Mouse (Mus musculus) c-Kit-positive CD71-positive TER-119-positive erythroid progenitor cells, embryonic 14.5 days (primary cell): ENCODE measurements around the gene Hhat.

ENCODE experiments used
- DNase-seq: peaks from one replicate; pipeline ENCODE4 v3.0.0-alpha.2; 2013; ENCODE audit warnings: low spot score

Gene Hhat

DNA sequence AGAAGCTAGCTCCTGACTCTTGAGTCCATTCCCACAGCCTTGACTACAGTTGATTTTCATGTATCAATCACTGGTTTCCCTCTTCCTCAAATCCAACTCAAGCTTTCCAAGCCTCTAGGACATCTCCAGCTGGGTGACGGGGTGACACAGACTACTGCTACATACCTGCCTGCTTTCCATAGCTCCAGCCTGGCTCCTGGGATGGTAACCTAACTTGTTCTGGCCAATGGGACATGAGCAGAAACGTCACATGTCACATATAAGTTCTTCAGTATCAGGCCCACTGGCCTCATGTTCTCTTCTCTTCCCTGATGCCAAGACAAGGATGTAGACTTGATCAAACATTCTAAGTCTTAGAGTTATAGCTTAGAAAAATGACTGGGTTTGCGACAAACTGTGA lies 220.5 kb downstream of the Hhat start:
- no peak for DNase-seq

DNA sequence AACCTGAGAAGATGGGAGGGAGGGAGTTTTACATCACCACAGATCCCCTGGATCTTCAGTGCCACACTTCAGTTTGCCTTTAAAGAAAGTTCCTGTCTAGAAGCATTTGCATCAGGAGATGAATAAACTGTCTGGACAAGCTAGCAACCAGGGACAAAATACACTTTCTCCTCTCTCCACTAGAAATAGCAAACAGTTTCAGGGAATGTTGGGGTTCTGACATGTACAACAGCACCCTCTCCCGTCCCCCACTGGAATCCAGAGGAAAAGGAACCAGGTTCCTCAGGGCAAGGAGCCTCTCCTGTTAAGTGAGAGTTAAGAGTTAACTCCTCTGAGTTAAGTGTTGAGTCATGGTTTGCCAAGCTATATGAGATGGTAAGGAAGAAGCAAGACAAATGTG lies 224.2 kb downstream of the Hhat start:
- DNase-seq = no peak

DNA sequence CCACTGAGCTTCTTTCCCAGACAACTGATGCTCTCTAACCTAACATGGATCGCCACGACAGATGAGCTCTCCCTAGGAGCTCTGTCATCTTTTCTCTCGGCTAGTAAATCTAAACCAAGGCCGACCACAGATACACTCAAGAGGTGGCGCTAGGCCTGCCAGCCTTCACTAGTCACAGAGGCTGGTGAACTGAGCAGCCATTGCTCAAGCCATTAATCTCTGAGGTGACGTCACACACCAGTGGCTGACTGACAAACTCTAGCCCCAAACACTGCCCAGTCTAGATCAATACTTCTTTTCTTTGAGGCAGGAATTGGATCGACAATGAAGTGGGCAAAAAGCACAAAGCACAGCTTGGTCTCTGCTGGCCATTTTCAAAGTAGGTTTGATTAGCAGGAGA lies 226.1 kb downstream of the Hhat start:
- DNase-seq = no peak

DNA sequence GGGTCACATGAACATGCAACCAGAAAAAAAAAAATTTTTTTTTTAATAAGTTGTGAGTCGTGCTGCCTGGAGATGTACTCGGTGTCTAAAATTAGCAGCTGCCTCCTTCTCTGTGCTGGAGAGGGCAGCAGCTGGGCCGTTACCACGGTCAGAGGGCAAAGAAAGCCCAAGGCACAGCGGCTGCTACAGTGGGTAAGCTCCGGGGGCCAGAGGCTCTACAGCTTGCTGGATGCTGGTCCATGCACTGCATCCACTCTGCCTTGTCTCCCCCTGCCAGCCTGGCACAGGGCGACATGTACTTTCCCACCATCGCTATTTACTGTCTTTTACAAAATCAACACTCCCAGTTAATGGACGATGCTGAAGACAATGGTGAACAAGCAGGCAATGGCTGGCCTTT lies 226.9 kb downstream of the Hhat start:
- DNase-seq = no peak

DNA sequence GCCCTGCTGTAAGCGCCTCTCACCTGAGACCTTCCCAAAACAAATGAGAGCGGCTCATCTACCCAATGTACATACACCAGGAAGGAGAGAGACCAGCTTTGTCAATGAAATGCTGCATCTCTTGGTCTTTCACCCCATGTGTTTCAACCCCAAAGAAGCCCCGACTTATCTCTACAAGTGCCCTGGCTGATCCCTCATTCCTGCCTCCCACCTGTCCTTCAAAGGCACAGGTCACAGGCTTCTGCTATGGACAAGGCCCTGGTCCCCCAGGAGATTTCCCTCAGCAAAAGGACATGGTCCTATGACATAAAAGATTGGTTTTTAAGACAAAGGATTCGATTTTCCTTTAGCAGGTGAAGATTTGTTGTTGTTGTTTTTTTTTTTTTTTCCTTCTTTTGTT lies 227.3 kb downstream of the Hhat start:
- DNase-seq = no peak

DNA sequence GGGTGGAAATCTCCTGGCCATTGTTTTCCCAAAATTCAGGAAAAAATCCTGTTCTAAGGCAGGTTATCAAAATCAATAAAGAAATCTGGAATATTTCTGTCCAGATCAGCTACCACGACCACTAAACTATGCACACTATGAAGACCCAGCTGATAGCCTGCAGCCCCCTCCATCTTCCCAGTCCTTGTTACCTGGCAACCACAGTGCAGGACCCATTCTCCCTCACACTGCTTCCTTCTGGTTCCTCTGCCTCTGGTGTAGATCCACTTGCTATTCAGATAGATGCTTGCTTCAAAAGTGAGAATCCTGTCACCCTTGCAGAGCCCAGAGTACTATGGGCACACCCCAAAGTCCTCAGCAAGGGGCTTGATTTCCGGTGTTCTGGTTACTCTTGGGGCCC lies 228.9 kb downstream of the Hhat start:
- no peak for DNase-seq

DNA sequence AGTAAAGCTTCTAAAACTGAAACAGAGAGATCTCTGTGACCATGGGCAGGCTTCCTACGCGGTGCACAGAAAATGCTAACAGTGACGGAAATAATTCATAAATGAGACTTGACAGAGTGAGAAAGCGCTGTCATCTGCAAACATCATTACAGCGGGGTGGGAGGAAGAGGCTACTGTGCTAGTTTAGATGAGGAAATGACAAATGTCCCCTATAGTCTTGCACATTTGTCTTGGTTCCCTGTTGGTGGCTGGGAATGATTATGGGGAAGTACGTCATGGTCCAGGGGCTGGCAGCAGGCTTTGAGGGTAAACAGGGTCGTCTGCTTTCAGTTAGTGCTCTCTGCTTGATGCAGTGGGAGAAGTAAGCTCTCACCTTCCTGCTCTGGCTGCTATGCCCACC lies 233.9 kb downstream of the Hhat start:
- no peak for DNase-seq

DNA sequence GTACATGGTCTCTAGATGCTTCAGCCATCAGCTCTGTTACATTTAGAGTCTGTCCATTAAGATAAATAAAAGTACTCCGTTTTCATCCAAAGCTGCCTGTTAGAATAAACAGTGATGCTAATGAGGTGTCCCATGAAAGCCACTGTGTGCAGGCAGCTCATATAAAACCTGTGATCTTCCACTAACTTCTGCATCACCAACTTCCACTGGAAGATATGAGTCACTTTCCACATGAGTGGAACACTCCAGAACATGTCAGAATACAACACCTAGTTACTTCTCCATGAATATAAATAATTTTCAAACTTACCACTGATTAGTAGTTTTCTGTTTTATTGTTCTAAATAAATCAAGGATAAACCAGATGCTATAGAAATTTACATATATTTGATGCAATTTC lies 234.6 kb downstream of the Hhat start:
- no peak for DNase-seq

DNA sequence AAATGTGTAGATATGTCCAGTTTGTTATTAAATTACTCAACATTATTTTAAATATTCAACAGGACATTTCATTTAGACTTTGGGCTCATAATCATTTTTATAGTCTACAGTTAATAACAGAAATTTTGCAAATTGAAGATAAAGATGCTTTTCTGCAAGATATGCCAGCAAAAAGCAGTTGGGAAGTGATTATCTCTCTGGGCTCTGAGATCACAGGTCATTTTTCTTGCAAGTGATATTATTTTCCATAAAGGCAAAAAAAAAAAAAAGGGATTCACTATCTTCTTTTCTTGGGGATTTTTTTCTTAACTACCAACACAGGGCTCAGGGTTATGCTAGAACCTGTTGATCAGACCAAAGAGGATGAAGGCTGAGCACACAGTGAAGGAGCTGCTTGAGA lies 238.0 kb downstream of the Hhat start:
- no peak for DNase-seq

DNA sequence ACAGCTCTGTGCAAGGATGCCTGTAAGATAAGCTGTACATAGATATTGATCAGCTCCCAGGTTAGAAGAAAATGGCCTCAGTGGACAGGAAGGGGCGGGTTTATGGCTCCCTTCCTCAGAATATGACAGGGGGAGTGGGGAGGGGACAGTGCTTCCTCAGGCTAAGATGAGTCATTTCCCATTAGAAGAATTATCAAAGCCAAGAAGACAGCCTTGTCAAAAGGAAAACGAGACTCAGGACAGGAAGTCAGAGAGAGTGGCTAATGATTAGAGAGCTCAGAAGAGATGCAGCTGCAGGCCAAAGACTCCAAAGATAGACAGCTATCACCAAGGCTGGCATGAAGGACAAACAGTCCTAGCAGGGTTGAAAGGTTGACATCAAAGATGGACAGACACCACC lies 238.8 kb downstream of the Hhat start:
- DNase-seq = no peak

DNA sequence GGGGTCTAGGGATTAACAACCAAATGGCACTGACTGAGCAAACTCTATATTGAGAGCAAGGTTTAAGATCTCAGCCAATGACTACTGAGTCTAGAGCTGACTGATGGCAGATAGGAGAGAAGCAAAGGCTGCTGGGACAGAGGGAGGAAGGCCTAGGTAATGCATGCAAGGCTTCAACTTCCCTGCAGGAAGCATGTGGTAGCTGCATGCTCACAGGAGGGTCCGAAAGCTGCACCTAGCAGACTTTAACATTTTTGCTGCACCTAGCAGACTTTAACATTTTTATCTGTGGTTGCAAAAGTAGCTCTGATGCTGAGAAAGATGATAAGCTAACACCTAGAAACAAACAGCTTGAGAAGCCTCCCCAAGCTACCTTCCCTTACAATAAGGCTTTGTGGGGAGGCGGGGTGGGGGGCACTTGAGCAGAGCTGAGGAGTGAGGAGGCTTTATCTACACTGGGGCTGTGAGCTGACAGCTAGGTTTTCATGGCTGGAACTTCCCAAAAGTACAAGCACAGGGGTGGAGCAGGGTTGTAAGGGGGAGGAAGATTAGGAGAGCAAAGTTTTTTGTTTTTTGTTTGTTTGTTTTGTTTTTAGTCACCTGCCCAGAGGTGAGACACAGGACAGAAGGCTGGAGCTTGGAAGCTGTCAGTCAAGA lies 239.4 kb downstream of the Hhat start:
- DNase-seq = no peak

DNA sequence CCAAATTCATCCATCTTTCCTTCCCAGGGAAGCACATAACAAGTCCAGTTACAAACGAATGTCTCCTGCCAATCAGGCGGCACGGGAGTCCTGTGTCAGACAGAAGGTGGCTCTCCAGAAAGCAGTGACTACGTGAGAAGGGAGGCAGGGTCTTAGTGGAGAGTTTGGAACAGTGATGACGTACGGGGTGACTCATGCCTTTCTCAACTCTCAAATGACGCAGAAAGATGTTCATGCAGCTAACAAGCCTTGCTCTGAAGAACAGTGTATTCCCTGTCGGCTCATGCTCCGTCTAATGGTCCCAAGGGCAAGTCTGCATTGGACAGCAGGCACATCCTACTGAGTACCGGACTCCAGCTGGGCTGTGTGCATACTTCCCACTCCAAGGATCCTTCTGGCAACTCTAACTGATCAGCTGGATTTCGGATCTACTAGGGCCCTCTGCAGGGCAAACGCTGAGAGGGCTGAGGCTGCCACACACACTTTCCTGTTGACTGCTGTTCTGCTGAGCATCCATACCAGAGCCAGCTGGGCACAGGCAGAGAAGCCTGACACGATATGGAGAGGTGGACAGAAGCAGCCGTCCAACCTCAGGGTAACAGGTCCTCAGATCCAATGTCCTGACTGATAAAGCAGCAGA lies 245.2 kb downstream of the Hhat start:
- no peak for DNase-seq

DNA sequence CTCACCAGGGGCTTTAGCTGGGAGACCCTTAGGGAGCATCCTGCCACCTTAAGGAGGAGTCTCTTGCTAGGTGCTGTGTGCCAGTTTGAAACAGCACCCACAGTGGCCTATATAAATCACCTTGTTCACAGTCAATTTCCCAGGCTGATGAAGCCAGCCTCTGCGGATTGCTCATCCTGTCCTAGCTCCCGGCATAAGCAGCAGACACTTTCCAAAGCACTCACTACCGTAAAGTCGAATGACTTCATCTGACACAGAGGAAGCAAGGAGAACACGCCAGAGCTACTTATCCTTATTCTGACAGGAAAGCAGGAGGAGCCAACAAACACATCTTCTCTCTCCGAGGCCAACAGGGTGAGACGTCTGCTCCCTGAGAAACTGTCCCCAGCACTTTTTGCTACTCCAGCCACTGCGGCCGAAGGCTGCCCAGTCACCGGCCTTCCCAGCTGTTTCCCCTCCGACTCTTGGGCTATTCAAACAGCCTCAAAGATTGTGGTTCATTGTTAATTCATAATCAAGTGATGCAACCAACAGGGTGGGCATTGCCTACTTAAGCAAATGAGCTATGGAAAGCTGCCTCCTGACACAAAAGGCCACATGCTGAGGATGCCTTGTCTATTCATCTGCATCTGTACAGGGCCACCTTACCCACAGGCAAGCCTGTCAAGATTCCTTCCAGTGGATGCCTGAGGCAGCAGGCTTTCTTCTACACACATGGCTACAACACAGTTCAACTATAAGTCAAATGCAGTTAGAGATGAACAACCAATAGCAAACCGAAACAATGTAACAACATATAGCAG lies 248.4 kb downstream of the Hhat start:
- no peak for DNase-seq

DNA sequence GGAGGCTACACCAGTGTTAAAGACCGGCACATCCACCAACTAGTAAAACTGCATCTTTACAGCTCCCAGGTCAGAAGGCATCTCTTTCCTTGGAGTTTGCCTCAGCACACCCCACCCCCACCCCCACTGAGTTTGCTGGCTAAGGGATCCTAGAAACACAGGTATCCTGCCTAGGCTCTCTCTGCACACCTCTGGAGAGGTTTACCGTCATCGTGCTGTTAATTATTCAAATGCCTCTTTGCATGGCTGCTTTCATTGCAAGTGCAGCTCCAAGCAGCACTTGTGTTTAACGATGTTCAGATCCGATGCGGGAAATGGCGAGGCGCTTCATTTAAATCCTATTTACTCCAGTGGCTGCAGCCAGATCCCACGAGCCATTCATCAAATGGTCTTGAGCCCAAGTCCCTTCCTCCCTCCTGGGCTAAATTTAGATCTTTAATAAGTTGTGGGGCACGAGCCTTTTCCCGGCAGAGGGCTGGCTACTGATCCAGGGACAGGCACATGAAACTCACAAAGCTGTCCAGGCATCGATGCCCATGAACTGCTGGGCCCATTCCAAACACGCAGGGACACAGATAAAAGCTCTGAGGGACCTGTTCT lies 250.1 kb downstream of the Hhat start:
- DNase-seq = no peak

DNA sequence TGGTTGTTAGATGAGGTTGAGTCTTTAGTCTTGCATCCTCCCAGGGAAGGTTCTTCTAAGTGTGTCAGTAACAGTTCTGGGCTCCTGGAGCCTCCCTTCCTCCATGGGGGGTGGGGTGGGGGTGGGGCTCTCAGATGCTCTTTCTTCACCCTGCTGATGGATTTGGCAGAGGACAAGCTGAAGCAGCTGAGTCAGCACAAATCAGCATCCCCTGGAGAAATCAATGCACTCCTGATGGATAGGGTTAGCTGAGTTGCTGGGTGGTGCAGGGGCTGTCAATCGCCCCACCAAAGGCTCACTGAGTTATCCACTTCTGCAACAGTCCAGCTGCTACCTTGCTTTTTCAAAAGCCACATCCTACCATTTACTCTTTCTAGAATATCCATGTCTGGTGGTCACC lies 251.3 kb downstream of the Hhat start:
- DNase-seq = no peak

DNA sequence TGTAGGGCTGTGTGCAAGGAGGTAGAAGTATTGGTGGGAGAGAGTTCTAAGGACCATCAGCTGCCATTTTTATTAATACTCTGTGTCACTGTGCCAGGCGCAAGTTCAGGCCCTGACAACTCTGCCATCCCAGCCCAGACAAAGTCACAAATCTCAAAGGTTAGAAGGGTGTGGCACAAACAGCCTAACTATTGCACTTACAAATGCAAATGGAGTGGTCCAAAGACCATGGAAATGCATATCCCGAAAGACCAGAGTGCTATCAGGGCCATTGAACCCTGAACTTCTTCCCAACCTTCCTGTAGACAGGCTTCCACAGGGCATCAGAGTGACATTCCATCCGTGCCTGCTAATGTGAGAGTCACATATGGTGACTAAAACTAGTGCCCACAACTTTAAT lies 255.7 kb downstream of the Hhat start:
- DNase-seq = no peak

DNA sequence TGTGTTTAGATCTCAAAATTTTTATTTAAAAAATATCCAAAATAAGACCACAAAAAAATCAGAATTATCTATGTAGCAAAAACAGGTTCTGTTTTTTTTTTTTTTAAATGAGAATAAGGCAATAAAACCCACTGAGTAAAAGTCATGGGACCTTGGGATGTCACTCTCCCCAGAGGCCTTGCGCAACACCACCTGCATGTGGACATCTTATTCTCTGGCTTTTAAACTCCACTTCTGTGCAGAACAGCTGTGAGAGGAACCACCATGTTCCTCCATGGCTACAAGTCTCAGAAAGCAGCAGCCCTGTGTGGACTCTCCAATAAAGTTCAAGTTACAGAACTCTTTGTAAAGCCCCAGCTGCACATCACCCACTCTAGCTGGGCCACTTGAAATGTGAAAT lies 258.2 kb downstream of the Hhat start:
- DNase-seq = no peak

DNA sequence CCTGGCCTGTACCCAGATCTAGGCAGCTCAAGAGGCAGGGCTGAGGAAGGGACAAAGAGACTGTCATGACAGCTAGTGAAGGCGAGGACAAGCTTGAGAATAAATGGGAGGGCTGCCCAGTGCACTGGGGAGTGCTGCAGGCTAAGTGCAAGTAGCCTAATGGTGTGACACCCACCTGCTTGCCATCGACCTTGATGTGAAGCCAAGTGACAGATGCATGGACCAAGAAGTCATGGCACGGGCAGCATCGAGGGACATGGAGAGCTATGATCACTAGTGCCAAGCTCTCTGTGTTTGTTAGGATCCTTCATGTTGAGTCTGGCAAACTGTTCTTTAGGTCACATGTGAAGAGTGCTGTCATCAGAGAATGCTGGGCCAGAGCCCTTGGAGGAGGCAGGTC lies 267.4 kb downstream of the Hhat start:
- no peak for DNase-seq

DNA sequence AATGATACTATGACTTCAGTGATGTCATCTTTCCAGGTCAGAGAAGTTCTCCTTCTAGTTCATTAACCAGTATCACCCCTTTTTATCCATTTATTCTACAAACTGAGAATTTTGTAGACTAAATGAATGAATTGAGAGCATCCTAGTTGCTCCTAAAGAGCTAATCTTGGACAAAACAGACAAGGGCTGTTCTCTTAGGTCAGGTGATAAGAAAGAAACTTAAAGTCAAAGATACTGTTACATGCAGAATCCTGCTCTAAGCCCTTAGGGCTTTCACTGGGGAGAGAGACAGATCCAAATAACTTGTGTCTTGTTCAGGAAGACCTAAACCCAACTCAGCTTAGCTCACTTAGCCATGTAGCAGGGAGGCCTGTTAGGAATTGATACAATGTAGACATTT lies 268.2 kb downstream of the Hhat start:
- DNase-seq = no peak

DNA sequence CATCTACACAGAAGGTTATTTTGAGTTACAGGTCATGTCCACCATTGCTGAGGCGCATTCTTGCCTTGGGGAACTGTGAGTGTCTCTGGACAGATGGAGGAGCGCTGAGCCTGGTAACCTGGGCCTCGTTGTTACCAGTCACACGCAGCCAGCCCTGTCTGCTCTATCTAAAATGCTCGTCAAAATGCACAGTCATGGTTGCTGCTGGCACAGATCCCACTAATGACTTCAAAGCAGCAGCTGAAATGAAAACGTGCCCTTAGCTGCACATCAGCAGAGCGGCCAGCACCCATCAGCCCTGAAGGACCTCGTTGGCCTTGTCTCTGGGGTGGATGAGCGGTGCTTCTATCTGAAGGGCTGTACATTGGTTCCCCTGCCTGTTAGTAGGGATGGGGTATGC lies 269.0 kb downstream of the Hhat start:
- DNase-seq = no peak

DNA sequence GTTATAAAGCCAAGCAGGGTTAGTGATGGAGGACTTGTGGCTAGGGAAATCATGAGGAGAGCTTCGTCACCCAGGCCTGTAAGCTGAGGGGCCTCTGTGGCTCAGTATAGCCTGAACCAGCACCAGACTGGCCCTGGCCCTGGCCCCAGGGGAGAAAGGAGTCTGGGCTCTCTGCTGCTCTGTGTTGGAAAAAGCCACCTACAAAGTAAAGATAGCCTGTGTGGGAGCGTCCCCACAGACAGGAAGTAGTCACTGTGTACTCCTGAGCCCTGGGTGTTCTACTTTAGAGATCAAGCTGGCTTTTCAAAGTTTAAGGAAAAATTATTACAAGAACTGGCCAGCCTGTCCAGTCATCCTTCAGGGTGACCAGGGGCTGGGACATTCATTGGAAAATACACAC lies 273.5 kb downstream of the Hhat start:
- DNase-seq = no peak

DNA sequence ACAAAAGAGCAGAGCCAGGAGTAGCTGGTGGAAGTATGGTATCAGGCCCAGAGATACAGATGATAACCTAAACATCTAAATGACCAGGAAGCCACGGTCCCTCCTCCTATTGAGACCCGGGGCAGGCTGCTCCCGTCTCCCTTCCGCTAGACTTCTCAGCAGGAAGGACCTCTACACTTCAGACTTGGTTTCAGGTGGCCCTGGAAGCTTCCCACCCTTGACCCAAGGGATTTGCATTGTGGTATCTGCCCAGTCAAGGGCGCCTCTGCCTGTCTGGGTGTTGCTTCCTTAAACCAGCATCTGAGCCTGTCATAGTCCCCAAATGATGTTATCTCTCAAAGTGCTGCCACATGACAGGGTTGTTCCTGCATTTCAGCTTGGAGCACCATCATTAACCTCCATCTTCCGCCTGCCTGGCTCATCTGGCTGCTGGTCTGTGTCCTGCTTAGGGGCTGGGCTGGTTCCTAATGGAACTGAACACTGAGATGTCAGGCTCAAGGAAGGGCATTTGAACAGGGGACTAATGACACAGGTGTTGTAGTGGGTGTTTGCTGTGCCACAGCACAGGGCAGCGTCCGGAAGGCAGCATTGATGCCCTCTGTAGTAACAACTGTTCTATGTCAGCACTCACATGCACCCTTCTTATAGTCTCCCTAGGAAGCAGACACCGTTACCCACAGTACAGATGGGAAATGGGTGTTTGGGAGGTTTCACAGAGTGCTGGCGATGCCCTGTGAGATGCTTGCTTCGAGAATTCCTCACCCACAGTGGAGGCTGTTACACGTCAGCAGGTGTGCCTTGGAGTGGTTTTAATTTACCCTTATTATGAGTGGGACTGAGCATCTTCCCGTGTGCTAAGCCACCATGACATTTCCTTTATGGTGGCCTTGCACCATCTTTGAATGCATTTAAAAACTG lies 280.9 kb downstream of the Hhat start:
- DNase-seq = no peak
